Mouse (Mus musculus) testis, adult 2 months (tissue): ENCODE results near the gene Pank3.

Experiments used
- CTCF ChIP-seq: fragments of 200-500 bp; IDR thresholded peaks from 2 replicates; pipeline ENCODE4 v1.5.1; 2012; ENCODE audit warnings: low read depth, mild to moderate bottlenecking, inconsistent platforms, low read length, moderate library complexity; ENCODE audit not compliant: control insufficient read depth, insufficient read depth, insufficient replicate concordance
- POLR2A ChIP-seq: fragments of 200-500 bp; IDR thresholded peaks from 2 replicates; pipeline ENCODE4 v1.6.1; 2012; ENCODE audit warnings: low read depth, mild to moderate bottlenecking, inconsistent platforms, low read length, moderate library complexity; ENCODE audit not compliant: control insufficient read depth

DNA sequence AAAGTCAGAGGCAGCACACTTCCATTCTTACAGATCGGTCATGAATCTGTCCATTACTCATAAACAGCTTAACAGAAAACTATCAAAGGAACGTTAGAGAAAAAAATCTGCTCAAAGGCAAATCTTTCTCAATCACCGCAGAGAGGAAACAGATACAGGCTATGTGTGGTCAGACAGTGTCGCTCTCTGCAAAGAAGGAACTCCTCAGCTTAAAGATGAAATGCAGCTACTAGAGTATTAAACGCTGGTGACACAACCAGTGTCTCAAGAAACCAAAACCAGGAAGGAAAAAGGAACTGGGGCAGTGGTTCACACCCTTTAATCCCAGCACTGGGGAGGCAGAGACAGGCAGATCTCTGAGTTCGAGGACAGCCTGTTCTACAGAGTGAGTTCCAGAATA lies 58.4 kb downstream of the Pank3 start:
- TF ChIP-seq POLR2A (no peak), CTCF (no peak)
